In genomic region chr5:21545227-21545626, GRCm38 (mm10) we compare ENCODE assay signal across 15 mouse cellular contexts. TPM values are rescaled to one million over a fixed set of nuclear protein-coding genes. Genes with fewer than 3 reads are reported as not detected.
A peak's percentile ranks its signal among the peaks of the same experiment; 100 is the strongest.
DNase-seq lines count a peak whose midpoint lies in the region; ATAC-seq and TF ChIP-seq lines count a peak whose summit lies in the region.
"Had no signal": no experiment of that assay in that cellular context is flagged by ENCODE, and none has a peak within 500 bp of the region (broad histone marks: within the 10 kb centered on the region; RNA-seq: fewer than 3 reads in every experiment).

No protein-coding gene starts in this region.

- TF ChIP-seq POLR2A in MEL (IDR thresholded peaks at IDR 0.05; ENCODE audit: control insufficient read depth in 1 of 2, insufficient read depth in 1 of 2, low read depth in 1 of 2, low read length in 2 of 2, poor library complexity in 1 of 2): no peak

- peaks cover 5% of the 10 kb centered on the region; the same call in 1 of the 2 replicates for H3K4me1 ChIP-seq in heart, embryonic 16.5 days (ENCODE audit: control insufficient read depth, insufficient read depth, low read length)
- H3K4me1 ChIP-seq in MEL (ENCODE audit: control insufficient read depth in 1 of 2, insufficient read depth in 2 of 2, low read length in 2 of 2): no peaks in the 10 kb centered on the region
- H3K4me1 ChIP-seq in embryonic facial prominence, embryonic 15.5 days: peaks cover 34% of the 10 kb centered on the region
- H3K4me1 ChIP-seq in limb, embryonic 13.5 days: peaks cover 51% of the 10 kb centered on the region
- H3K4me1 ChIP-seq in hindbrain, embryonic 14.5 days (replicated peaks; ENCODE audit: control insufficient read depth, insufficient read depth, low read length): no peaks in the 10 kb centered on the region

- TF ChIP-seq RAD21 in MEL (IDR thresholded peaks at IDR 0.05; ENCODE audit: low read depth, low read length): no peak

- no peaks in the 10 kb centered on the region for H3K27me3 ChIP-seq in heart, embryonic 16.5 days (ENCODE audit: control insufficient read depth, insufficient read depth, low read length)
- peaks cover 0 to 11% of the 10 kb centered on the region in 2 experiments; a peak in 3 of 4 replicates for H3K27me3 ChIP-seq in MEL (ENCODE audit: control insufficient read depth in 1 of 2, insufficient read depth in 2 of 2, low read length in 2 of 2)
- H3K27me3 ChIP-seq in embryonic facial prominence, embryonic 15.5 days: no peaks in the 10 kb centered on the region
- no peaks in the 10 kb centered on the region for H3K27me3 ChIP-seq in limb, embryonic 13.5 days
- no peaks in the 10 kb centered on the region for H3K27me3 ChIP-seq in hindbrain, embryonic 14.5 days (ENCODE audit: control insufficient read depth, insufficient read depth, low read length)

- H3K4me2 ChIP-seq in heart, embryonic 16.5 days (ENCODE audit: low read depth, low read length): peak overlapping the region; percentile 40
- H3K4me2 ChIP-seq in embryonic facial prominence, embryonic 15.5 days (replicated peaks): peak overlapping the region; percentile 45
- peak overlapping the region; percentile 71 for H3K4me2 ChIP-seq in limb, embryonic 13.5 days (replicated peaks)
- no peak overlapping the region for H3K4me2 ChIP-seq in hindbrain, embryonic 14.5 days (replicated peaks)

- no peak overlapping the region for H3K9ac ChIP-seq in heart, embryonic 16.5 days (ENCODE audit: low read length)
- no peak overlapping the region for H3K9ac ChIP-seq in MEL (ENCODE audit: control insufficient read depth, low read depth, low read length, poor library complexity, severe bottlenecking)
- no peak overlapping the region for H3K9ac ChIP-seq in embryonic facial prominence, embryonic 15.5 days
- no peak overlapping the region for H3K9ac ChIP-seq in limb, embryonic 13.5 days
- no peak overlapping the region for H3K9ac ChIP-seq in hindbrain, embryonic 14.5 days
- H3K9ac ChIP-seq: forebrain, postnatal 0 days; liver, embryonic 14.5 days had no signal

- H3K27ac ChIP-seq in heart, embryonic 16.5 days (ENCODE audit: low read length): no peak overlapping the region
- H3K27ac ChIP-seq in MEL (ENCODE audit: control insufficient read depth, low read depth, low read length): no peak overlapping the region
- peak overlapping the region; percentile 95 for H3K27ac ChIP-seq in embryonic facial prominence, embryonic 15.5 days (replicated peaks)
- 0 out of 2 replicates have a peak overlapping the region, but pooled peaks have one; percentile 94 for H3K27ac ChIP-seq in limb, embryonic 13.5 days
- no peak overlapping the region for H3K27ac ChIP-seq in hindbrain, embryonic 14.5 days
- H3K27ac ChIP-seq: left cerebral cortex, adult 2 months; liver, embryonic 14.5 days had no signal

- H3K9me3 ChIP-seq in heart, embryonic 16.5 days (replicated peaks; ENCODE audit: control insufficient read depth, low read length): no peaks in the 10 kb centered on the region
- no peaks in the 10 kb centered on the region for H3K9me3 ChIP-seq in MEL (replicated peaks; ENCODE audit: insufficient read depth, low read length)
- no peaks in the 10 kb centered on the region for H3K9me3 ChIP-seq in embryonic facial prominence, embryonic 15.5 days (replicated peaks)
- H3K9me3 ChIP-seq in limb, embryonic 13.5 days: no peaks in the 10 kb centered on the region
- no peaks in the 10 kb centered on the region for H3K9me3 ChIP-seq in hindbrain, embryonic 14.5 days (ENCODE audit: control insufficient read depth, low read length)

- TF ChIP-seq CTCF in MEL (IDR thresholded peaks at IDR 0.05 in 2 of 3, conservative IDR thresholded peaks at IDR 0.05 in 1 of 3; ENCODE audit: control insufficient read depth in 1 of 3, insufficient read depth in 1 of 3, low read depth in 2 of 3, low read length in 3 of 3, poor library complexity in 1 of 3, severe bottlenecking in 1 of 3): no peak

- no peak for DNase-seq in heart, adult 9 months (ENCODE audit: low spot score in 2 of 2)
- peak; percentile 28 for DNase-seq in MEL (ENCODE audit: low read depth, low spot score)
- DNase-seq in layer of hippocampus, adult 11-12 months (ENCODE audit: low spot score): no peak
- DNase-seq in hindbrain, embryonic 14.5 days (ENCODE audit: low spot score): no peak
- DNase-seq in spleen, postnatal 14 days (ENCODE audit: low spot score in 2 of 2): no peak
- DNase-seq: cerebellum, adult 2 months; forebrain, postnatal 0 days; kidney, postnatal 25 days had no signal

- no peak for ATAC-seq in heart, embryonic 16.5 days (replicated peaks; ENCODE audit: extremely low read depth, insufficient read depth, low FRiP score)
- ATAC-seq in embryonic facial prominence, embryonic 15.5 days (ENCODE audit: insufficient number of reproducible peaks, low FRiP score, low TSS enrichment, low read depth): no peak
- no peak for ATAC-seq in limb, embryonic 13.5 days (ENCODE audit: low FRiP score, low read depth)
- no peak for ATAC-seq in hindbrain, embryonic 14.5 days (ENCODE audit: low FRiP score)
- ATAC-seq: forebrain, postnatal 0 days had no signal

- no peaks in the 10 kb centered on the region for H3K79me2 ChIP-seq in MEL (ENCODE audit: control insufficient read depth, insufficient read depth, low read length, poor library complexity)

- H3K4me3 ChIP-seq in heart, embryonic 16.5 days (ENCODE audit: low read length): no peak overlapping the region; the same call in 1 of the 2 replicates
- no peak overlapping the region for H3K4me3 ChIP-seq in MEL (ENCODE audit: control insufficient read depth in 1 of 2, insufficient read depth in 1 of 2, low read depth in 2 of 2, low read length in 2 of 2)
- peak overlapping the region; percentile 49 for H3K4me3 ChIP-seq in embryonic facial prominence, embryonic 15.5 days (replicated peaks)
- peak overlapping the region; percentile 55 for H3K4me3 ChIP-seq in limb, embryonic 13.5 days
- no peak overlapping the region for H3K4me3 ChIP-seq in hindbrain, embryonic 14.5 days (replicated peaks; ENCODE audit: low read length)
- H3K4me3 ChIP-seq: left cerebral cortex, adult 2 months had no signal

- no peak for TF ChIP-seq EP300 in MEL (IDR thresholded peaks at IDR 0.05; ENCODE audit: low read depth in 1 of 2, low read length in 2 of 2)

- no peaks in the 10 kb centered on the region for H3K36me3 ChIP-seq in heart, embryonic 16.5 days (ENCODE audit: control insufficient read depth, insufficient read depth)
- H3K36me3 ChIP-seq in MEL (ENCODE audit: control insufficient read depth in 1 of 2, insufficient read depth in 2 of 2, low read length in 2 of 2): no peaks in the 10 kb centered on the region
- no peaks in the 10 kb centered on the region for H3K36me3 ChIP-seq in embryonic facial prominence, embryonic 15.5 days
- H3K36me3 ChIP-seq in limb, embryonic 13.5 days: peaks cover 15% of the 10 kb centered on the region
- H3K36me3 ChIP-seq in hindbrain, embryonic 14.5 days (replicated peaks; ENCODE audit: control insufficient read depth, insufficient read depth): no peaks in the 10 kb centered on the region

TF ChIP-seq in MEL, 35 proteins besides CTCF, POLR2A, EP300 and RAD21:
- no peak for TF ChIP-seq ELF1 (IDR thresholded peaks at IDR 0.05; ENCODE audit: low read depth, low read length)
- TF ChIP-seq GABPA (IDR thresholded peaks at IDR 0.05; ENCODE audit: low read depth, low read length): no peak
- no peak for TF ChIP-seq MAX (IDR thresholded peaks at IDR 0.05; ENCODE audit: low read length)
- TF ChIP-seq ZMIZ1 (IDR thresholded peaks at IDR 0.05; ENCODE audit: low read depth, low read length): no peak
- no peak for TF ChIP-seq JUND (IDR thresholded peaks at IDR 0.05; ENCODE audit: low read depth, low read length)
- TF ChIP-seq MYB (IDR thresholded peaks at IDR 0.05; ENCODE audit: low read depth, low read length): no peak
- no peak for TF ChIP-seq ZKSCAN1 (IDR thresholded peaks at IDR 0.05; ENCODE audit: low read depth, low read length)
- no peak for TF ChIP-seq POLR2AphosphoS5 (IDR thresholded peaks at IDR 0.05; ENCODE audit: borderline replicate concordance, low read depth, low read length)
- no peak for TF ChIP-seq KAT2A (conservative IDR thresholded peaks at IDR 0.05; ENCODE audit: low read depth, low read length)
- TF ChIP-seq UBTF (IDR thresholded peaks at IDR 0.05; ENCODE audit: borderline replicate concordance, insufficient read depth, low read depth, low read length): no peak
- no peak for TF ChIP-seq ETS1 (IDR thresholded peaks at IDR 0.05; ENCODE audit: low read depth, low read length)
- no peak for TF ChIP-seq BHLHE40 (IDR thresholded peaks at IDR 0.05; ENCODE audit: borderline replicate concordance, low read depth, low read length)
- no peak for TF ChIP-seq MAFK (IDR thresholded peaks at IDR 0.05; ENCODE audit: borderline replicate concordance, low read depth, low read length)
- no peak for TF ChIP-seq RCOR1 (IDR thresholded peaks at IDR 0.05; ENCODE audit: low read depth, low read length)
- no peak for TF ChIP-seq TBP (IDR thresholded peaks at IDR 0.05; ENCODE audit: low read depth, low read length)
- no peak for TF ChIP-seq NELFE (IDR thresholded peaks at IDR 0.05; ENCODE audit: low read depth, low read length)
- no peak for TF ChIP-seq E2F4 (IDR thresholded peaks at IDR 0.05; ENCODE audit: borderline replicate concordance, low read depth, low read length)
- TF ChIP-seq CHD2 (IDR thresholded peaks at IDR 0.05; ENCODE audit: low read length): no peak

RNA-seq across cellular contexts. Expression of gene Lrrc17, which starts 1.9 kb away (rescaled TPM):
- polyA plus RNA-seq in heart, embryonic 16.5 days (2015; fragmentation: Nextera tagmentation; extraction: Ambion mirVana): 24.0 and 26.9 TPM in 2 replicates
- not detected in 2 replicates for total RNA-seq in MEL (2012; rRNA removed)
- polyA plus RNA-seq in MEL (2012; ENCODE audit: insufficient read depth in 1 of 2, insufficient read length in 2 of 2, low read depth in 1 of 2, low replicate concordance in 2 of 2, missing spikeins in 1 of 2): not detected
- polyA plus RNA-seq in embryonic facial prominence, embryonic 15.5 days (2015; fragmentation: Nextera tagmentation; extraction: Ambion mirVana): 131 and 134 TPM in 2 replicates
- polyA plus RNA-seq in limb, embryonic 13.5 days (2015; fragmentation: Nextera tagmentation; extraction: Ambion mirVana): 89.9 and 102 TPM in 2 replicates
- polyA plus RNA-seq in hindbrain, embryonic 14.5 days (2014; fragmentation: Nextera tagmentation; extraction: Ambion mirVana): 8.3 and 8.6 TPM in 2 replicates
- total RNA-seq: hematopoietic stem cell, adult 5-6 weeks; megakaryocyte-erythroid progenitor cell, adult 5-6 weeks had no signal

Comparison
In these comparisons a context has a peak if more than half of its experiments do, and no peak if none do; other contexts are left out.
1. H3K27ac ChIP-seq: peak in embryonic facial prominence, embryonic 15.5 days (single experiment) and limb, embryonic 13.5 days (single experiment); none in heart, embryonic 16.5 days (single experiment), MEL (single experiment) and hindbrain, embryonic 14.5 days (single experiment).
2. H3K4me3 ChIP-seq: peak in embryonic facial prominence, embryonic 15.5 days (single experiment) and limb, embryonic 13.5 days (single experiment); none in heart, embryonic 16.5 days (single experiment), MEL (0 of 2) and hindbrain, embryonic 14.5 days (single experiment).